Mouse (Mus musculus) spleen, adult 2 months (tissue): ENCODE measurements around the gene Pim1.

Source experiments
- CTCF ChIP-seq: fragments of 200-500 bp; IDR thresholded peaks from 2 replicates; pipeline ENCODE4 v1.5.1; 2011; ENCODE audit warnings: mild to moderate bottlenecking, inconsistent platforms; ENCODE audit not compliant: insufficient read depth, insufficient read length, insufficient replicate concordance; ENCODE audit errors: extremely low read depth
- POLR2A ChIP-seq: fragments of 200-500 bp; IDR thresholded peaks from 2 replicates; pipeline ENCODE4 v1.6.1; 2011; ENCODE audit warnings: low read depth, low read length, inconsistent platforms

DNA sequence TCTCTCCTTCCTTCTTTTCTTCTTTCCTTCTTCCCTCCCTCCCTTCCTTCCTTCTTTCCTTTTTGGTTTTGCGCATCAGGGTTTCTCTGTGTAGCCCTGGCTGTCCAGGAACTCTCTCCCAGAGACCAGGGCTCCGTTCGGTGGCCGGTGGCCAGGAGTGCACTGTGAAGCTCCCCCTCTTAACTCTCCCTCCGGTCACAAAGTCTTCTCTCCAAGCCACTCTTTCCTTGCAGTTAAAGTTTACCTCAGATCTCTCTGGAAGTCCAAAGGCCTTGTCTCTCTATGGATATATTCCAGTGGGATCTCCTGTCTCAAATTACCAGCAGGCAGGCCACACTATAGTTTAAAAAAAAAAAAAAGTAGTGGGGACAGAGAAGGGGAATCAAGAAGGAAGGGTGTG, 54.7 kb downstream of the Pim1 start:
- TF ChIP-seq CTCF (no peak), POLR2A (no peak)
